Mouse (Mus musculus): ENCODE measurements around the gene Wdr18. TPM values are rescaled to one million over a fixed set of nuclear protein-coding genes. Genes with fewer than 3 reads are reported as not detected.

Wdr18 gene
- 77.4 and 77.9 TPM in 2 replicates for polyA plus RNA-seq (2015; fragmentation: Nextera tagmentation; extraction: Ambion mirVana)

DNA sequence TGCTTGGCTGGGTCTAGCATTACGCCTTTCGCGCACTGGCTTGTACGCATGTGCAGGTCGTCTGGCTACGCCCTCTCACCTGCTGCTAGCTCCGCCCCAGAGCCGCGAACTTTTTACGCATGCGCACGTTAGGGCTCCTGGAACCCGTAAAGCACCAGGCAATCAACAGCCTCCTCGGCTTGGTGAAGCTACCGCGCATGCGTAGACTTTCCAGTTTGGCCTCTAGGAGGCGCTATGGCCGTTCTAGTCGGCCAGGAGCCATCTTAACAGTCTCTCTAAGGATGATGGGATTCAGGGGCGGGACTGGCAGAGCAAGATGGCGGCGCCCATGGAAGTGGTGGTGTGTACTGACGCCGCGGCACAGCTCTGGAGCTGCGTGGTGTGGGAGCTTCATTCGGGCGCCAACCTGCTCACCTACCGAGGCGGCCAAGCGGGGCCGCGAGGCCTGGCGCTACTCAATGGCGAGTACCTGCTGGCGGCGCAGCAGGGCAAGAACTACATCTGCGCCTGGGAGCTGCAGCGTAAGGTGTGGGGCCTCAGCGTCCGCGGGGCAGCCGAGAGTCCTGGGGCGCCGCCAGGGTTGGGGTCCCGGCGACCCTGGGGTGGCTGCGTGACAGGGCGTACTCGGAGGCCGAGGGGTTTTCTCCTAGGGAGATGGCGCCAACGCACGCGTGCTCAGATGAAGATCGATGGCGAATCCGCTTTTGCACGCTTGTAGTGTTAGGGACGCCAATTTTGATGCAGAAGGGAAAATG lies at the start of gene Wdr18:
Gene Wdr18 (plus strand): TSS at position 306 of the 755 bp plus-strand sequence.
- Histone ChIP-seq H3K36me3 (peaks cover 34% of the 10 kb centered on the region), H3K9ac (peak within 1 kb of the TSS; percentile 91), H3K4me2 (peak within 1 kb of the TSS; percentile 92), H3K27ac (peak within 1 kb of the TSS; percentile 81), H3K9me3 (no peaks in the 10 kb centered on the region), H3K4me3 (peak within 1 kb of the TSS; percentile 95), H3K4me1 (replicated peaks) (peaks cover 13% of the 10 kb centered on the region), H3K27me3 (0 out of 2 replicates have a peak, but pooled peaks cover 9% of the 10 kb centered on the region)
- under 1% methylated on average over 61 of the region's 61 CpGs for WGBS
- peak; percentile 98 for ATAC-seq (ENCODE audit: low FRiP score)

DNA sequence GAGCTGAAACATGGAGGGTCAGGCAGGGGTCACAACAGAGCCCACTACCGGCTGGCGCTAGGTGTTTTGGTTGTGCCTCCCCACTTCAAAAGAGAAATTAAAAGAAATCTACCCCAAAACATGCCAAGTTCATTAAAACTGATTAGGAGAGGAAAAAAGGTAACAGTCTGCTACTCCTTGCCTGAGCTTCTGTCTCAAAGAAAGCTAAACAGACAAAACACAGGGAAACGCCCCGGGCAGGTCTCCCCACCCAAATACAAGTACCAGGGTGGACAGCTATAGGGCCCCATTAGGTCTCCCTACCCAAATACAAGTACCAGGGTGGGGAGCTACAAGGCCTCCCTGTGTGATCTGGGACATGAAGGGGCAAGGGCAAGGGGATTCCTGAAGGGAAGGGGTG lies 49.4 kb upstream of the Wdr18 start, which contains the start of gene Gm26602:
Gene Gm26602 (plus strand): TSS at position 301 of the 400 bp plus-strand sequence.
- Histone ChIP-seq H3K4me1 (replicated peaks) (peaks cover 32% of the 10 kb centered on the region), H3K9me3 (no peaks in the 10 kb centered on the region), H3K27ac (peak within 1 kb of the TSS; percentile 98), H3K4me2 (0 out of 2 replicates have a peak within 1 kb of the TSS, but pooled peaks have one; percentile 53), H3K4me3 (peak within 1 kb of the TSS; percentile 22; the same call in 1 of the 2 replicates), H3K36me3 (peaks cover 43% of the 10 kb centered on the region), H3K27me3 (no peaks in the 10 kb centered on the region), H3K9ac (peak within 1 kb of the TSS; percentile 64; the same call in 1 of the 2 replicates)
- WGBS, result 95% methylated on average over 4 of the region's 4 CpGs
- no peak for ATAC-seq (ENCODE audit: low FRiP score)

DNA sequence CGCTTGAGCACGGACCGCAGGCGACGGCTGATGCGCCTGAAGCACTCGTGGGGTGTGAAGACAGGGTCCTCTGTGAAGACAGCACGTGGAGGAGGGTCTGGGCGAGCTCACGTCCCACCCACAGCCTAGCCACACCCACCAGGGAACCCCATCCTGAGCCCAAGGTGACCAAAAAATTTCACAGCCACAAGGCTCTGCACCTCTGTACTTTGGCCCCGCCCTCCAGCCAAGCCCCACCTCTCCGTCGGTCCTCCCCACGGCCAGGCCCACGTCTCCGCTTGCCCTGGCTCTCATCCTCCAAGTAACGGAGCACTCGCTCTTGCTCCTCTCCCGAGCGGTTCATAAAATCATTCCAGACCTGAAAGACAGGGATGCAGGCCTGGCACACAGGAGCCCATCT lies 47.5 kb upstream of the Wdr18 start:
- Histone ChIP-seq H3K9me3 (no peaks in the 10 kb centered on the region), H3K27ac (no peak overlapping the region), H3K36me3 (peaks cover 29% of the 10 kb centered on the region), H3K9ac (no peak overlapping the region), H3K27me3 (peaks cover 3% of the 10 kb centered on the region), H3K4me1 (replicated peaks) (peaks cover 44% of the 10 kb centered on the region), H3K4me3 (no peak overlapping the region), H3K4me2 (no peak overlapping the region)
- no peak for ATAC-seq (ENCODE audit: low FRiP score)
- WGBS, result 67% methylated on average over 20 of the region's 20 CpGs

DNA sequence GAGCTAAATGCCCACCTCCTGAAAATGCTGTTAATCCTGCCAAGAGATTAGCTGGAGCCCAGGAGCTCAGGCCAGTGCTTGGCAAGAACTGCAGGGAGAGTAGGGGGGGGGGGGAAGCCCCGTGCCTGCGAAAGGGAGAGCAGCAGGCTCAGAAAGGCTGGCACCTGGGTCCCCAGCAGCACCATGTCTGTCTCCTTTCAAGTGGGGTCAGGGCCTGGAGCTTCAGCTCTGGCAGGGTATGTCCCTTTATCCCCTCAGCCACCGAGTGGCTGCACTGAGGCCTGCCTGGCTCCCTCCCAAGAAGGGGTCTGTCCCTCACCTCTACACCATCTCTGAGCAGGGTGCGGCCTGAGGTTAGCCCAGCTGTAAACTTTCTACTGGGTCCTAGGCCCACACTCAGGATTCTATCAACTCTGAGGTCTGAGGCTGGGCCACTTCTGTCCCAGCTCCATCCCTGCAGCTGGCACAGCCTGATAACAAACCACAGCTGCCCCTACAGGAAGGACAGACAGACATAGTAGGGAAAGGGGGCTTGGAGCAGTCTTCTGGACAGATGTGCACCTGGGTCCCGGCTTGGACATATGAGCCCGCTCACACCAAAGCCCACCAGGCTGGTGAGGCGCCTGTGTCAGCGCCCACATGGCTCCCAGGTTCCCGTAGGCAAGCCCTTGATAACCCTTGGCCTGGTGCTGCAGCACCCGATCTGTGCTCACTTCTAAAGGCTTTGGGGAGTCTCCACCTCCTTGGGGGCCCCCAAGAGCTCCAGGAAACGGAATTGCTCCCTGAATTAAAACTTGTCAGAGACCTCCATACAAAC lies 45.6 kb upstream of the Wdr18 start:
- no peak overlapping the region for H3K4me2 ChIP-seq
- H3K27ac ChIP-seq, result 0 out of 2 replicates have a peak overlapping the region, but pooled peaks have one; percentile 18

DNA sequence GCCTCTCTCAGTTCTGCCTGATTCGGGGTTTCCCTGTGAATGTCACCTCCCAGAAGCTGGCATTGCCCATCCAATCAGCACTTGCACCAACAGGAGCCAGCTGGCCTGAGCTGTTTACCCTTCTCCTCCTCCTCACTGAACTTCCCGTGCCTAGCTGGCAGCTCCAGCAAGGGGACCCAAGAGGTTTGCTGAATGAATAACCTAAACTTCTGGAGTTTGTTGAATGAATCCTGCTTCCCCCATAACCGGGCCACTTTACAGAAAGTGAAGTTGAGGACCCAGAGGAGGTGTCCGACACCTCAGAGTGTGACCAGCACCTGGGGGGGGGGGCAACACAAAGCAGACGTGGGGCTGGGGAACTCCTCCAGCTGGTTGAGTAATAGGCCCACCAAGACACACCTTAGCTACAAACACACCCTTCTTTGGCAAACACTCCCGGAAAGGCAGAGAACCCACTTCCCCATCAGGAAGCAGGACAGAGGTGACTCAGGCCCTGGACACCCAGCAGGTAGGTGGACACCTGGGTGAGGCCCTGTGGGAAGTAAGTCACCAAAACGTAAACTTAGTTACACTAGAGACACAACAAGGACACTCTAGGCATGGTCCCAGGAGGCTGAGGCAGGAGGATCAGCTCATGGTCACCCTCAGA lies 44.9 kb upstream of the Wdr18 start:
- Histone ChIP-seq H3K27me3 (peaks cover 29% of the 10 kb centered on the region), H3K4me1 (replicated peaks) (peaks cover 49% of the 10 kb centered on the region), H3K4me2 (peak overlapping the region; percentile 97), H3K36me3 (peaks cover 29% of the 10 kb centered on the region), H3K9ac (peak overlapping the region; percentile 97), H3K9me3 (no peaks in the 10 kb centered on the region), H3K27ac (no peak overlapping the region), H3K4me3 (0 out of 2 replicates have a peak overlapping the region, but pooled peaks have one; percentile 78)
- ATAC-seq (ENCODE audit: low FRiP score), result no peak
- WGBS, result 77% methylated on average over 7 of the region's 7 CpGs

More for the DNA sequence above, 45.6 kb upstream of the Wdr18 start:
- WGBS, result 76% methylated on average over 11 of the region's 11 CpGs
- Histone ChIP-seq H3K4me3 (no peak overlapping the region), H3K9ac (peak overlapping the region; percentile 53), H3K36me3 (peaks cover 29% of the 10 kb centered on the region), H3K4me1 (replicated peaks) (peaks cover 50% of the 10 kb centered on the region), H3K9me3 (no peaks in the 10 kb centered on the region), H3K27me3 (peaks cover 22% of the 10 kb centered on the region)
- ATAC-seq (ENCODE audit: low FRiP score), result no peak

DNA sequence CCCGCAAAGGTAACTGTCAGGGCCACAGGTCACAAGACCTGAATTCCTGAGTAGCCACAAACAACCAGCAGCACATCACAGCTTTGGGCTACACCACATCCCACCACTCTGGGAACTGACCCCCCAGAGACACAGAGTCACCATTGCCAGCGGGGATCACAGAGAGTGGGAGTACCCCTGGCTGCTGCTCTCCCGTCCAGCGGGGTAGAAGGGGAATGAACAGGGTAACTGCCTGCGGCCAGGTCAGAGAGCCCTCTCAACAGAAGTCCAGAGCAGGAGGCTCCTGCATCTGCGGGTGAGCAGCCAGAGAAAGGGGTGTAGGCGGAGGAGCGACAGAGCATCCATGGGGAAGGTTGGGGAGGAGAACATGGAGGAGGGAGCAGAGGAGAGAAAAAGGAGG lies 43.9 kb upstream of the Wdr18 start:
- 5% methylated on average over 8 of the region's 8 CpGs for WGBS
- peak overlapping the region; percentile 97 for H3K9ac ChIP-seq
- H3K27me3 ChIP-seq, result peaks cover 39% of the 10 kb centered on the region
- H3K36me3 ChIP-seq, result peaks cover 22% of the 10 kb centered on the region
- no peak for ATAC-seq (ENCODE audit: low FRiP score)
- peaks cover 59% of the 10 kb centered on the region for H3K4me1 ChIP-seq (replicated peaks)
- peak overlapping the region; percentile 86 for H3K27ac ChIP-seq
- no peaks in the 10 kb centered on the region for H3K9me3 ChIP-seq
- peak overlapping the region; percentile 97 for H3K4me2 ChIP-seq
- H3K4me3 ChIP-seq, result peak overlapping the region; percentile 78

DNA sequence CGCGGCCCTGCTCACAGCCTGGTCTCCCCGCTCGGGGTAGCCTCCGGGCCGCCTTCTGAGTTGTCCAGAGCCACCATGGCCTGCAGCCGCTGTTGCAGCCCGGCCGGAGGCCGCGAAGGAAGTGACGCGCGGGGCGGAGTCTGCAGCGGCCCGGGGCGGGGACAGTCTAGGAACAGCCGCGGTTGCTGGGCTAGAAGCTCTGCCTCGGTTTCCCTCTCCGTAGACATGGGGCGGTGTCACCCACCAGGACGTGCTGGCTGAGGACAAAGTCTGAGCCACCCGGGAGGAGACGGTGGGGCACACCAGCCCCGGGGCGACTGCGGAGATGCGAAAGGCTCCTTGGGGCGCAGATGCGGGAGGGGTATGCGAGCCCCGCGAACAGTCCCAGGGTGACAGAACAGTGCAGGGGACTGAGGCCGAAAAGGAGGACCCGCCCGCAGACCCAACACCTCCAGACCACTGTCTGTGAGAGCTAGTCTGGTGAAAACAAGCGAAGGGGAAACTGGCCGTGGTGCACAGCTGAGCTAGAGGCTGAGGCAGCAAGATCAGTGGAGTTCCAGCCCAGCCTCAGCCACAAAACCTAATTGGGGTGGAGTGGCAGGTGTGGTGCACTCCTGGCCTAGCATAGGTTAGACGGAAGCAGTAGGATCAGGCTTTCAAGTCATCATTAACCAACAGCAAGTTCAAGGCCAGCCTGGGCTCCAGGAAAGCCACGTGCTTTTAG lies 43.0 kb upstream of the Wdr18 start, which contains the start of gene Kiss1r:
Gene Kiss1r (plus strand): TSS at position 164 of the 724 bp plus-strand sequence.
- Histone ChIP-seq H3K4me1 (replicated peaks) (peaks cover 68% of the 10 kb centered on the region), H3K9ac (peak within 1 kb of the TSS; percentile 97), H3K36me3 (peaks cover 13% of the 10 kb centered on the region), H3K4me2 (peak within 1 kb of the TSS; percentile 97), H3K27me3 (peaks cover 48% of the 10 kb centered on the region), H3K27ac (peak within 1 kb of the TSS; percentile 86), H3K4me3 (peak within 1 kb of the TSS; percentile 78), H3K9me3 (no peaks in the 10 kb centered on the region)
- WGBS, result 4% methylated on average over 42 of the region's 42 CpGs
- peak; percentile 72 for ATAC-seq (ENCODE audit: low FRiP score)

DNA sequence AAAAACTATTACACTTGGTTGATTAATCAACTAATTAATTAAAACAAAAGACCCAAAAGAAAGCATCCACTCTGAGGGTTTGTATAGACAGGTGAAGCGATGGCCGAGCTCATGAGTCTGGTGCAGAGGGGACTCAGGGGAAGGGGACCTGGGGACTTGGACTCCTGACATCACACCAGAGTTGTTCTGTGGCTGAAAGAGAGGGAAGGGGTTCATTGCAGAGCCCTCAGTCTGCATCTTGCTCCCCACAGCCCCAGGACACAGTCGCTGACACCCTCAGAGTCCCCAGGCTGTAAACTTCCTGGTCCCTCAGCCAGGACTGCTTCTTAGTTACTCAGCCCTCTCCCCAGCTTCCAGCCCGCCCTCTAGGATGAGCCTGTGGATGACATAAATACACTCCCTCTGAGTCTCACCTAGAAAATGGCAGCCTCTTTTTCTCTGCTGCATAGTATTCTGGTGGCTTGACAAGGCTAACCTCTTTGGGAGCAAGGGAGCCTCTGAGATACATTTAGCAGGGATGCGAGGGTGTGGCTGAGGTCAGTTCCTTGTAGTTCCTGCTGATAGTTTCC lies 42.3 kb upstream of the Wdr18 start:
- peaks cover 6% of the 10 kb centered on the region for H3K36me3 ChIP-seq
- peak overlapping the region; percentile 97 for H3K4me2 ChIP-seq
- H3K9me3 ChIP-seq, result no peaks in the 10 kb centered on the region
- no peak for ATAC-seq (ENCODE audit: low FRiP score)
- H3K27ac ChIP-seq, result no peak overlapping the region
- peak overlapping the region; percentile 97 for H3K9ac ChIP-seq
- H3K27me3 ChIP-seq, result peaks cover 55% of the 10 kb centered on the region
- peak overlapping the region; percentile 78 for H3K4me3 ChIP-seq
- 69% methylated on average over 5 of the region's 5 CpGs for WGBS
- peaks cover 68% of the 10 kb centered on the region for H3K4me1 ChIP-seq (replicated peaks)

DNA sequence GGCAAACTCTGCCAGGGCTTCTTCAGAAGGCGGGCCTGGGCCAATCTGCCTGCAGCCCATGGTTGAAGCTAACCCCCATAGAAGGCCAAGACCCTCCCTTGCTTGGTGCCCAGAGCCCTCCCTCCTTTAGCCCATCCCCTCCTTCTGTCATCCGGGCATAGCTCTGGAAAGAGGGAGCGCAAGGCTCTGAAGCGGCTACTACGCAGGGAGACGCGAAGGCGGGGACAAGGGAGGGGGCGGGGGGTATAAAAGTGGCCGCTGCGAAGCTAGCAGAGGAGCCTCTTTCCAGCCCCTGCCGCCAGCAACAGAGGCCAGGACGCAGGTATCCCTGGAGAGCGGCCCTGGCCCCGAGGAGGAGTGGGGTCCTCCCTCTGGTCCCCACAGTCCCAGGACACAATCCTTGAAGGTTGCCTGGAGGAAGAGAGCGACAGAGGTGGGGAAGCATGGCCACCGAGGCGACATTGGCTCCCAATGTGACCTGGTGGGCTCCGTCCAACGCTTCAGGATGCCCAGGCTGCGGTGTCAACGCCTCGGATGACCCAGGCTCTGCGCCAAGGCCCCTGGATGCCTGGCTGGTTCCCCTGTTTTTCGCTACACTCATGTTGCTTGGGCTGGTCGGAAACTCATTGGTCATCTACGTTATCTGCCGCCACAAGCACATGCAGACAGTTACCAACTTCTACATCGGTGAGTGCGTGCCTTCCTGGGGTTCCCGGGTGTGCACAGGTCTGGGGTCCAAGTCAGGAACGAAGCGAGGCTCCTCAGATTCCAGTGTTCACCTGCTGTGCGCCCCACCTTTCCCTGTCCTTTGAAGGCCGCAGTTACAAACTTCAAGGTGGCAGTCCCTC lies 41.5 kb upstream of the Wdr18 start:
- Histone ChIP-seq H3K27ac (no peak overlapping the region), H3K4me2 (peak overlapping the region; percentile 20; the same call in 1 of the 2 replicates), H3K4me1 (replicated peaks) (peaks cover 68% of the 10 kb centered on the region), H3K36me3 (0 out of 2 replicates have a peak, but pooled peaks cover under 1% of the 10 kb centered on the region), H3K9ac (peak overlapping the region; percentile 43), H3K9me3 (no peaks in the 10 kb centered on the region), H3K27me3 (peaks cover 63% of the 10 kb centered on the region), H3K4me3 (0 out of 2 replicates have a peak overlapping the region, but pooled peaks have one; percentile 78)
- ATAC-seq (ENCODE audit: low FRiP score), result no peak
- 4% methylated on average over 35 of the region's 35 CpGs for WGBS

DNA sequence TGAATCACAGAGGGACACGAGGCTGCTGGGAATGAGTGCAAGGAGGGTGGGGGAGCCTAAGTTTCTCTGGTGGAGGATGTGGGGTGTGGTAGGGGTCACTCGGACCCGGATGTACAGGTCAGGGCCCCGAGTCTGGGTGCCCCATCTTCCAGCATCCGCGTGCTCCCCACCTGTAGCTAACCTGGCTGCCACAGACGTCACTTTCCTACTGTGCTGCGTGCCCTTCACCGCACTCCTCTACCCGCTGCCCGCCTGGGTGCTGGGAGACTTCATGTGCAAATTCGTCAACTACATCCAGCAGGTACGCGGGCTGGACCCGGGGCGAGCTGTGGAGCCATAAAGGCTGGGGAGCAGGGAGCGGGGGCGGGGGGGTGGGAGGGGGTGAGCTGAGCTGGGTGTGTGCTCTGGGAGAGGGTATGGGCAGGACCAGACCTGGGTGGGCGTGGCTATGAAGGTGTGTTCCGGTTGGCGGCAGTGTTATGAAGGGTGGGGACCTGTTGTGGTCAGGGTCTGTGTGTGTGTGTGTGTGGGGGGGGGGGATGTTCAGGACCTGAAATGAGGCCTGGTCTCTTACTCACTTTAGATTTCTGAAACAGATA lies 40.6 kb upstream of the Wdr18 start:
- Histone ChIP-seq H3K27ac (no peak overlapping the region), H3K4me2 (no peak overlapping the region), H3K27me3 (peaks cover 71% of the 10 kb centered on the region), H3K4me3 (no peak overlapping the region), H3K4me1 (replicated peaks) (peaks cover 61% of the 10 kb centered on the region), H3K36me3 (no peaks in the 10 kb centered on the region), H3K9ac (peak overlapping the region; percentile 43; the same call in 1 of the 2 replicates), H3K9me3 (no peaks in the 10 kb centered on the region)
- no peak for ATAC-seq (ENCODE audit: low FRiP score)
- 4% methylated on average over 21 of the region's 21 CpGs for WGBS
